Mouse (Mus musculus): ENCODE data around the gene Emc7.
A peak's percentile ranks its signal among the peaks of the same experiment; 100 is the strongest.

- no peak for TF ChIP-seq E2F4 (IDR thresholded peaks at IDR 0.05; ENCODE audit: insufficient read depth)
- peak; percentile 82 for TF ChIP-seq POLR2A (IDR thresholded peaks at IDR 0.05; ENCODE audit: insufficient read length, low read depth)
- TF ChIP-seq TCF12 (IDR thresholded peaks at IDR 0.05; ENCODE audit: insufficient read depth, poor library complexity, severe bottlenecking), result no peak
- no peak for TF ChIP-seq TCF3 (IDR thresholded peaks at IDR 0.05; ENCODE audit: insufficient read length, low read depth)
- no peak for TF ChIP-seq USF1 (IDR thresholded peaks at IDR 0.05; ENCODE audit: low read depth)
- TF ChIP-seq MAX (IDR thresholded peaks at IDR 0.05; ENCODE audit: low read depth), result no peak
- no peak for TF ChIP-seq MYOG (IDR thresholded peaks at IDR 0.05; ENCODE audit: control insufficient read depth in 1 of 3, insufficient read depth in 1 of 3, insufficient read length in 2 of 3, low read depth in 2 of 3)
- TF ChIP-seq POLR2AphosphoS2 (IDR thresholded peaks at IDR 0.05; ENCODE audit: insufficient read length, low read depth), result no peak
Observed at GRCm38 (mm10) chr2:112492856-112493538, 38.2 kb downstream of the Emc7 start, which contains the start of gene Aven.
